Mouse (Mus musculus): ENCODE measurements at regions not wholly inside any gene's neighbourhood (a gene's known extent, or its start where the extent isn't known, plus 50 kb on each side); places are given as distances from the start of the nearest gene placed in this dataset.
"Not testable (repeated sequence)": the region's sequence is repeated elsewhere in the genome, so short reads cannot be mapped to it uniquely, and the experiment has no call there.

DNA sequence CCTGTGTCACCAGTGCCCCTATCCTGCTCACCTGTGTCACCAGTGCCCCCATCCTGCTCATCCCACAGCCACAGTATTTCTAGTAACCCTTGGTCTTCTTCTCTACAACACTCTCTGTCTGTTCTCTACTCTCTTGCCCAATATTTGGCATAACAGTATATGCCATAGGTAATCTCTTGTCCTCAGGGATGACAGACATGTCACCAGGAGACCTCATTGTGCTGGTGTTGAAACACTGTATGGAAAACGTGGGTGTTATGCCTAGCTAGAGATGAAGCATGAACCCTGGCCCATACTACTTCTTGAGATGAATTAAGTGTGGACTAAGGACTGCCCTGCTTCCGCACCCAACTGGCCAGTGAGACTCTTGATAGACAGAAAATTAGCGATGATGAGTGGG lies 241.4 kb downstream of the Bcl11a start:
- Histone ChIP-seq H3K36me3 (ENCODE audit: control insufficient read depth, insufficient read depth, low read length) (no peaks in the 10 kb centered on the region), H3K79me2 (ENCODE audit: control insufficient read depth, insufficient read depth, low read length) (no peaks in the 10 kb centered on the region), H3K4me3 (ENCODE audit: insufficient read depth, low read depth, low read length) (no peak overlapping the region), H3K4me1 (ENCODE audit: control insufficient read depth, insufficient read depth, low read length) (no peaks in the 10 kb centered on the region), H3K9ac (ENCODE audit: low read depth, low read length) (no peak overlapping the region), H3K27me3 (ENCODE audit: control insufficient read depth, insufficient read depth, low read length) (no peaks in the 10 kb centered on the region), H3K27ac (replicated peaks; ENCODE audit: insufficient read depth, low read depth, low read length) (no peak overlapping the region)
- no peak for TF ChIP-seq POLR2A (IDR thresholded peaks at IDR 0.05; ENCODE audit: extremely low read depth, insufficient read depth, low read length)
- 82% methylated on average over 3 of the region's 3 CpGs for WGBS
- no peak for DNase-seq (ENCODE audit: extremely low read depth, low read depth, low spot score)

DNA sequence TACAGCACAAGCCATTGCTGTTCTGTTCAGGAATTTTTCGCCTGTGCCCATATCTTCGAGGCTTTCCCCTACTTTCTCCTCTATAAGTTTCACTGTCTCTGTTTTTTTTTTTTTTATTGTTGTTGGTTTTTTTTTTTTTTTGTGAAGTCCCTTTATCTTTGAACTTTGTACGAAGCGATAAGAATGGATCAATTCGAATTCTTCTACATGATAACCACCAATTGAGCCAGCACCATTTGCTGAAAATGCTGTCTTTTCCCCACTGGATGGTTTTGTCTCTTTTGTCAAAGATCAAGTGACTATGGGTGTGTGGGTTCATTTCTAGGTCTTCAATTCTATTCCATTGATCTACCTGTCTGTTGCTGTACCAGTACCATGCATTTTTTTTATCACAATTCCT lies 244.6 kb downstream of the Bcl11a start:
- H3K4me1 ChIP-seq (ENCODE audit: control insufficient read depth, insufficient read depth, low read length); H3K4me3 ChIP-seq (ENCODE audit: insufficient read depth, low read depth, low read length); H3K79me2 ChIP-seq (ENCODE audit: control insufficient read depth, insufficient read depth, low read length); H3K27ac ChIP-seq (replicated peaks; ENCODE audit: insufficient read depth, low read depth, low read length); H3K27me3 ChIP-seq (ENCODE audit: control insufficient read depth, insufficient read depth, low read length); H3K36me3 ChIP-seq (ENCODE audit: control insufficient read depth, insufficient read depth, low read length); H3K9ac ChIP-seq (ENCODE audit: low read depth, low read length): not testable (repeated sequence)
- 48% methylated on average over 5 of the region's 5 CpGs for WGBS
- peak; percentile 73 for DNase-seq (ENCODE audit: extremely low read depth, low read depth, low spot score)

DNA sequence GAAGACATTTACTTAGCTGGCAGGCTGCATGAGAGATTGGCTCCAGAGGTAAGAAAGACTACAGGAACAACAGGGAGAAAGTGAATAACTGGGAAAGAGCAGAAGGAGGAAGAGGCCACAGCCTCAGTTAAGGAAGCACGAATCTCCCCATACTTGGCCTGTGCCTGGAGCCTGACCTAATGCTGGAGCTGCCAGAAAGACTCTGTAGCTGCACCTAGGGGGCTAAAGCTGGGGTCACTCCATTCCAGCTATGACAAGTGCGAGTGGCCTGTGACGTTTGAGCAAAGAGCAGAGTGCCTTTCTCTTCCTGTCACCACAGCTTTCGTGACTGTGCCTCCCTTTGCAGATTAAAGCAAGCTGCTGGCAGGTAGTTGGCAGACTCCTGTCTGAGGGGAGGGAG lies 250.6 kb downstream of the Bcl11a start:
- no peak for DNase-seq (ENCODE audit: extremely low read depth, low read depth, low spot score)
- Histone ChIP-seq H3K9ac (ENCODE audit: low read depth, low read length) (no peak overlapping the region), H3K4me3 (ENCODE audit: insufficient read depth, low read depth, low read length) (no peak overlapping the region), H3K27ac (replicated peaks; ENCODE audit: insufficient read depth, low read depth, low read length) (no peak overlapping the region), H3K4me1 (ENCODE audit: control insufficient read depth, insufficient read depth, low read length) (no peaks in the 10 kb centered on the region), H3K79me2 (ENCODE audit: control insufficient read depth, insufficient read depth, low read length) (no peaks in the 10 kb centered on the region), H3K27me3 (ENCODE audit: control insufficient read depth, insufficient read depth, low read length) (no peaks in the 10 kb centered on the region), H3K36me3 (ENCODE audit: control insufficient read depth, insufficient read depth, low read length) (no peaks in the 10 kb centered on the region)
- no peak for TF ChIP-seq POLR2A (IDR thresholded peaks at IDR 0.05; ENCODE audit: extremely low read depth, insufficient read depth, low read length)
- no peak for TF ChIP-seq CTCF (IDR thresholded peaks at IDR 0.05; ENCODE audit: low read depth, low read length)
- WGBS: 65% methylated on average over 4 of the region's 4 CpGs

DNA sequence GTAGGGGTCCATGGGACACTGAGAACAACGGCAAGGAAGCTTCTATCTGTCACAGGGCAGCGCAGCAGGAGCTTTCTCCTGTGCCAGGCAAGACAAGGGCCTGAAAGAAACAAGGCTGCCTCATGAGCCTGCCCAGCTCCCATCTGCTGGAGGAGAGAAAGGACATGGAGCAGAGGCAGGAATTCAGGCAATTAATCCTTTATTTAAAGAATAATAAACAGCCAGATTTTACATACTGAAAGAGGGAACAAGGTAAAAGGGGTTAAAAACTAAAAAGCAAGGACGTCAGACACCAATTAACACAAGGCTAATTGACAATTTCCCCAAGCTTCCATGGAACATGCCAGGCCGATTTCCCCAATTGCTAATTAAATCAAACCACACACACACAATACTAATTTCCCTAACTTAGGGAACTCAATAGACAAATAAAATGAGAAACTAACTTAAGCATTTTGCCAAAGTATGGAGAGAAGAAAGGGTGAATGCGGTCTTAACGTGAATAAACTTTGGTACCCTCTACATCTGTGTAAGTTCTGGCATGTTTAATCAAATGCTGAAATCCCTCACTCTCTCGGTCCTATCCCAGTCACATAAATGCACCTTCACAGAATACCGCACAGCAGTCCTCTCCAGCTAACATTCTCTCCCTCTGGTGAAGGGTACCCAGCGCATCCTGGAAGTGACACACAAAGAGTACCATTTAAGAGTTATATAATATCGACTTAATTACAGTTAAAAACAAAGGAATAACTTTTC lies 252.7 kb downstream of the Bcl11a start:
- Histone ChIP-seq H3K9ac (ENCODE audit: low read depth, low read length) (no peak overlapping the region), H3K4me3 (ENCODE audit: insufficient read depth, low read depth, low read length) (no peak overlapping the region), H3K27ac (replicated peaks; ENCODE audit: insufficient read depth, low read depth, low read length) (no peak overlapping the region), H3K27me3 (ENCODE audit: control insufficient read depth, insufficient read depth, low read length) (no peaks in the 10 kb centered on the region), H3K4me1 (ENCODE audit: control insufficient read depth, insufficient read depth, low read length) (no peaks in the 10 kb centered on the region), H3K79me2 (ENCODE audit: control insufficient read depth, insufficient read depth, low read length) (no peaks in the 10 kb centered on the region), H3K36me3 (ENCODE audit: control insufficient read depth, insufficient read depth, low read length) (no peaks in the 10 kb centered on the region)
- TF ChIP-seq POLR2A (IDR thresholded peaks at IDR 0.05; ENCODE audit: extremely low read depth, insufficient read depth, low read length): no peak
- no peak for TF ChIP-seq CTCF (IDR thresholded peaks at IDR 0.05; ENCODE audit: low read depth, low read length)
- whole genome bisulfite sequencing: 87% methylated on average over 10 of the region's 10 CpGs
- DNase-seq (ENCODE audit: extremely low read depth, low read depth, low spot score): no peak

DNA sequence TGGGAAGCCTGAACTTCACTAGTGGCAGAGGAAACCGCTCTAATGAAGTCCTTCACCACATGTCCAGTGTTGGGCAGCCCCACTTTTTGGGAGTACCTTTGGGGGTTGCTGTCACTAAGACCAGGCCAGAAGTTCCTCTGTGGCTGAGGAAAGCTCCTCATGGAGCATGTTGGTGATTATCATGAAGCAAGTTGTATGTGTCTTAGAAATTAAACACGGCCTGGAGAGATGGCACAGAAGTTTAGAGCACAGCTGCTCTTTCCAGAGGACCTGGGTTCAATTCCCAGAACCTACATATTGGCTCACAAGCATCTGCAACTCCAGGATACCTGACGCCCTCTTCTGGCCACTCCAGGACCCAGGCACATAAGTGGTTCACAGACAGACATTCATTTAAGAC lies 254.4 kb downstream of the Bcl11a start:
- H3K9ac ChIP-seq (ENCODE audit: low read depth, low read length): no peak overlapping the region
- no peaks in the 10 kb centered on the region for H3K4me1 ChIP-seq (ENCODE audit: control insufficient read depth, insufficient read depth, low read length)
- no peak for TF ChIP-seq POLR2A (IDR thresholded peaks at IDR 0.05; ENCODE audit: extremely low read depth, insufficient read depth, low read length)
- TF ChIP-seq CTCF (IDR thresholded peaks at IDR 0.05; ENCODE audit: low read depth, low read length): 0 out of 2 replicates have a peak, but pooled peaks have one; percentile 17
- H3K27me3 ChIP-seq (ENCODE audit: control insufficient read depth, insufficient read depth, low read length): no peaks in the 10 kb centered on the region
- no peak for DNase-seq (ENCODE audit: extremely low read depth, low read depth, low spot score)
- no peaks in the 10 kb centered on the region for H3K79me2 ChIP-seq (ENCODE audit: control insufficient read depth, insufficient read depth, low read length)
- H3K27ac ChIP-seq (replicated peaks; ENCODE audit: insufficient read depth, low read depth, low read length): no peak overlapping the region
- 89% methylated on average over 3 of the region's 3 CpGs for WGBS
- no peaks in the 10 kb centered on the region for H3K36me3 ChIP-seq (ENCODE audit: control insufficient read depth, insufficient read depth, low read length)
- no peak overlapping the region for H3K4me3 ChIP-seq (ENCODE audit: insufficient read depth, low read depth, low read length)

GRCm38 (mm10) chr11:24333111-24333510 lies 255.3 kb downstream of the Bcl11a start:
- H3K27me3 ChIP-seq (ENCODE audit: control insufficient read depth, insufficient read depth, low read length): no peaks in the 10 kb centered on the region
- no peak overlapping the region for H3K9ac ChIP-seq (ENCODE audit: low read depth, low read length)
- no peaks in the 10 kb centered on the region for H3K79me2 ChIP-seq (ENCODE audit: control insufficient read depth, insufficient read depth, low read length)
- WGBS: 89% methylated on average over 6 of the region's 6 CpGs
- H3K4me1 ChIP-seq (ENCODE audit: control insufficient read depth, insufficient read depth, low read length): no peaks in the 10 kb centered on the region
- TF ChIP-seq CTCF (IDR thresholded peaks at IDR 0.05; ENCODE audit: low read depth, low read length): no peak
- TF ChIP-seq POLR2A (IDR thresholded peaks at IDR 0.05; ENCODE audit: extremely low read depth, insufficient read depth, low read length): no peak
- H3K4me3 ChIP-seq (ENCODE audit: insufficient read depth, low read depth, low read length): no peak overlapping the region
- no peaks in the 10 kb centered on the region for H3K36me3 ChIP-seq (ENCODE audit: control insufficient read depth, insufficient read depth, low read length)
- H3K27ac ChIP-seq (replicated peaks; ENCODE audit: insufficient read depth, low read depth, low read length): no peak overlapping the region
- DNase-seq (ENCODE audit: extremely low read depth, low read depth, low spot score): no peak
